Mouse (Mus musculus) C2C12 (cell line): ENCODE measurements around the gene Ttc9. TPM values are rescaled to one million over a fixed set of nuclear protein-coding genes. Genes with fewer than 3 reads are reported as not detected.

Experiments used
- H3K27me3 ChIP-seq: one replicate; pipeline ENCODE4 v1.6.1; 2011; ENCODE audit not compliant: control insufficient read depth, insufficient read depth, insufficient read length
- H3K36me3 ChIP-seq: one replicate; pipeline ENCODE4 v1.6.1; 2011; ENCODE audit not compliant: control insufficient read depth, insufficient read depth
- H3K4me3 ChIP-seq: one replicate; pipeline ENCODE4 v1.5.1; 2011; ENCODE audit warnings: mild to moderate bottlenecking, control low read depth; ENCODE audit not compliant: poor library complexity, insufficient read depth, severe bottlenecking
- H3K79me2 ChIP-seq: one replicate; pipeline ENCODE4 v1.6.1; 2011; ENCODE audit not compliant: control insufficient read depth, insufficient read depth
- H3K79me3 ChIP-seq: one replicate; pipeline ENCODE4 v1.6.1; 2011; ENCODE audit warnings: low read depth, control low read depth
- H3ac ChIP-seq: one replicate; pipeline ENCODE3; 2011; ENCODE audit warnings: low read depth; ENCODE audit not compliant: control insufficient read depth, insufficient read length
- CEBPB ChIP-seq: IDR thresholded peaks from one replicate; pipeline ENCODE4 v1.6.1; 2011; ENCODE audit warnings: low read depth, mild to moderate bottlenecking, control low read depth, moderate library complexity
- CTCF ChIP-seq: IDR thresholded peaks from one replicate; pipeline ENCODE4 v1.5.1; 2011; ENCODE audit not compliant: control insufficient read depth, insufficient read depth, insufficient read length
- FOSL1 ChIP-seq: IDR thresholded peaks from one replicate; pipeline ENCODE4 v1.8.0; 2011; ENCODE audit warnings: mild to moderate bottlenecking, low read length; ENCODE audit not compliant: poor library complexity, insufficient read depth, severe bottlenecking
- MAX ChIP-seq: IDR thresholded peaks from one replicate; pipeline ENCODE4 v1.6.1; 2011; ENCODE audit warnings: mild to moderate bottlenecking, control low read depth
- MYOD1 ChIP-seq: IDR thresholded peaks from one replicate; pipeline ENCODE4 v1.6.1; 2011; ENCODE audit warnings: low read depth; ENCODE audit not compliant: control insufficient read depth, insufficient read length
- MYOG ChIP-seq: IDR thresholded peaks from one replicate; pipeline ENCODE4 v1.6.1; 2011; ENCODE audit not compliant: control insufficient read depth, insufficient read length; ENCODE audit errors: extremely low read depth
- USF1 ChIP-seq: IDR thresholded peaks from one replicate; pipeline ENCODE4 v1.6.1; 2011; ENCODE audit warnings: low read depth, mild to moderate bottlenecking, control low read depth, moderate library complexity
- long read RNA-seq, 2 experiments: library from polyadenylated mRNA; unstranded; transcript quantifications; one replicate each; pipeline ENCODE4 v2.0.0; 2019 to 2020
- polyA plus RNA-seq: library from polyadenylated mRNA; unstranded; fragments of >200 nt; fragmentation: generic; extraction: Trizol; gene quantifications from one replicate; pipeline ENCODE4 v1.2.1, GENCODE M21; 2012; ENCODE audit warnings: missing spikeins

Ttc9 gene
- polyA plus RNA-seq, result 11.2 TPM
- long read RNA-seq, experiment 1, transcript Ttc9-201 (3 exons, 2,042 nt), result major isoform, 11 of 12 reads
- long read RNA-seq, experiment 1, partial matches to known transcripts, result 1 of 12 reads
- long read RNA-seq, experiment 1, other reads (novel, unspliced or antisense), result 0 of 12 reads
- long read RNA-seq, experiment 2, transcript Ttc9-201 (3 exons, 2,042 nt), result major isoform, 12 of 15 reads
- long read RNA-seq, experiment 2, partial matches to known transcripts, result 2 of 15 reads
- long read RNA-seq, experiment 2, other reads (novel, unspliced or antisense), result 1 of 15 reads

- Histone ChIP-seq H3ac (peak within 1 kb of the TSS; percentile 83), H3K79me3 (peaks cover 2% of the 10 kb centered on the region), H3K27me3 (no peaks in the 10 kb centered on the region), H3K4me3 (peak within 1 kb of the TSS; percentile 29), H3K36me3 (no peaks in the 10 kb centered on the region), H3K79me2 (peaks cover 10% of the 10 kb centered on the region)
- TF ChIP-seq MYOD1 (no peak), USF1 (no peak), FOSL1 (no peak), MYOG (no peak), MAX (no peak), CEBPB (no peak), CTCF (no peak)
Observed at GRCm38 (mm10) chr12:81630915-81631660, at the start of gene Ttc9. Gene Ttc9 (plus strand): TSS chr12:81631249.

- peaks cover 33% of the 10 kb centered on the region for H3K79me3 ChIP-seq
- H3ac ChIP-seq, result peak within 1 kb of the TSS; percentile 50
- peaks cover 40% of the 10 kb centered on the region for H3K79me2 ChIP-seq
- peak within 1 kb of the TSS; percentile 95 for H3K4me3 ChIP-seq
- peaks cover 2% of the 10 kb centered on the region for H3K27me3 ChIP-seq
- no peak for TF ChIP-seq CTCF
- peak; percentile 23 for TF ChIP-seq MAX
- no peak for TF ChIP-seq MYOD1
- TF ChIP-seq MYOG, result no peak
- TF ChIP-seq CEBPB, result no peak
- TF ChIP-seq FOSL1, result no peak
- no peak for TF ChIP-seq USF1
- H3K36me3 ChIP-seq, result peaks cover 8% of the 10 kb centered on the region
Observed at GRCm38 (mm10) chr12:81594902-81595671, 36.0 kb upstream of the Ttc9 start, which contains the start of gene Med6. Gene Med6 (minus strand): TSS chr12:81595008.

GRCm38 (mm10) chr12:81596547-81597262, 34.3 kb upstream of the Ttc9 start:
- H3K79me3 ChIP-seq, result peaks cover 28% of the 10 kb centered on the region
- peaks cover 31% of the 10 kb centered on the region for H3K79me2 ChIP-seq
- TF ChIP-seq CTCF (no peak), MYOD1 (no peak), USF1 (no peak), MYOG (no peak), MAX (no peak), FOSL1 (no peak)
- H3K27me3 ChIP-seq, result peaks cover 6% of the 10 kb centered on the region
- no peaks in the 10 kb centered on the region for H3K36me3 ChIP-seq
- no peak overlapping the region for H3ac ChIP-seq
- no peak overlapping the region for H3K4me3 ChIP-seq

- no peak for TF ChIP-seq CTCF
- no peak for TF ChIP-seq CEBPB
- TF ChIP-seq MYOG, result no peak
- no peak for TF ChIP-seq MYOD1
- TF ChIP-seq MAX, result no peak
- no peak for TF ChIP-seq USF1
- no peak for TF ChIP-seq FOSL1
- Histone ChIP-seq H3K79me2 (no peaks in the 10 kb centered on the region), H3K27me3 (peaks cover 7% of the 10 kb centered on the region), H3K4me3 (no peak overlapping the region), H3K79me3 (no peaks in the 10 kb centered on the region), H3K36me3 (no peaks in the 10 kb centered on the region), H3ac (no peak overlapping the region)
Observed at GRCm38 (mm10) chr12:81604995-81605784, 25.9 kb upstream of the Ttc9 start.
